Mouse (Mus musculus): ENCODE data around the gene Rpa3. TPM values are rescaled to one million over a fixed set of nuclear protein-coding genes. Genes with fewer than 3 reads are reported as not detected.

Rpa3 gene
- polyA plus RNA-seq, 1 experiment from 2014 or later: 194 TPM

DNA sequence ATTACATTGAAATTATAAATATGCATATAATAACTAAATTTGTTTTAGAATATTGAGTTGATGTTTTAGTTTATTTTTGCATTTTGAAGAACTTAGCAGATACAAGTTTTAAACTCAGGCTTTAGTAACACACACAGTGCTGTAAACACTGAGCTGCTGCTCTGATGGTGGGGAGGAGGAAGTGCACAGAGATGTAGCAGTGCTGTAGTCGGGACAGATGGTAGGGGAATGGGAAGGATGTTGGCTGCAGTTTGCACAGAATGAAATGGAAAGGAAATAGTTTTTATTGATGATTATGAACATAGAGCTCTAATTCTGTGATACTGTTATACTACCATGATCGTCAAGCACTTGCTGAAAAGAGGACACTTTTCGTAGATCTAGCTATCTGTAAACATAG lies 31.9 kb downstream of the Rpa3 start:
- DNase-seq (ENCODE audit: low spot score): no peak
- H3K9me3 ChIP-seq (ENCODE audit: control insufficient read depth, low read length): no peaks in the 10 kb centered on the region
- 90% methylated on average over 3 of the region's 3 CpGs for WGBS
- no peak overlapping the region for H3K4me2 ChIP-seq (ENCODE audit: low read depth, low read length, severe bottlenecking)
- H3K36me3 ChIP-seq (ENCODE audit: control insufficient read depth, insufficient read depth, low read length): no peaks in the 10 kb centered on the region; the same call in 1 of the 2 replicates
- no peak overlapping the region for H3K27ac ChIP-seq (ENCODE audit: low read depth, low read length)
- H3K4me1 ChIP-seq (replicated peaks; ENCODE audit: control insufficient read depth, insufficient read depth, low read length): no peaks in the 10 kb centered on the region
- H3K4me3 ChIP-seq (ENCODE audit: low read depth, low read length): no peak overlapping the region
- H3K9ac ChIP-seq (ENCODE audit: low read length): no peak overlapping the region
- no peaks in the 10 kb centered on the region for H3K27me3 ChIP-seq (ENCODE audit: control insufficient read depth, insufficient read depth, low read length)
- no peak for ATAC-seq (replicated peaks; ENCODE audit: low FRiP score)

DNA sequence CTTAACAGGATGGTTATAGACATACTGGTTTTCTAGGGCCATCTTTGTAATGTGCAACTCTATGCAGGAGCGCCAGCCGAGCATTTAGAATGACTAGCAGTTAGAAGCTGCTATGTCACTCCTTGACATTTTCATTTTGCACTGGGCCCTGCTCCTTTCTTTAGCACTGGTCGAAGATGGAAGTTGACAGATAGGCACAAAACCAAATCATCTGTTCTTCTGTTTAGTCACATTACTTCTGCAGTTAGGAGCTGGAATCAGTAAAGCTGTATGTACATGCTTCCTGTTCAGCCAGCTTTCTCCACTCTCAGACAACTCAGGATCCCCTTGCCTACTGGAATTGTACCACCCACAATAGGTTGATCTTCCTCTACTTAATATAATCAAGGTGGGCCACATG lies 48.3 kb downstream of the Rpa3 start:
- Histone ChIP-seq H3K27me3 (ENCODE audit: control insufficient read depth, insufficient read depth, low read length) (no peaks in the 10 kb centered on the region), H3K27ac (ENCODE audit: low read depth, low read length) (no peak overlapping the region), H3K36me3 (ENCODE audit: control insufficient read depth, insufficient read depth, low read length) (no peaks in the 10 kb centered on the region), H3K4me1 (replicated peaks; ENCODE audit: control insufficient read depth, insufficient read depth, low read length) (peaks cover 4% of the 10 kb centered on the region; the same call in 1 of the 2 replicates), H3K4me2 (ENCODE audit: low read depth, low read length, severe bottlenecking) (peak overlapping the region; percentile 50; the same call in 1 of the 2 replicates), H3K9me3 (ENCODE audit: control insufficient read depth, low read length) (no peaks in the 10 kb centered on the region), H3K4me3 (ENCODE audit: low read depth, low read length) (no peak overlapping the region), H3K9ac (ENCODE audit: low read length) (no peak overlapping the region)
- no peak for ATAC-seq (replicated peaks; ENCODE audit: low FRiP score)
- no peak for DNase-seq (ENCODE audit: low spot score)
- WGBS: 93% methylated on average over 3 of the region's 3 CpGs

DNA sequence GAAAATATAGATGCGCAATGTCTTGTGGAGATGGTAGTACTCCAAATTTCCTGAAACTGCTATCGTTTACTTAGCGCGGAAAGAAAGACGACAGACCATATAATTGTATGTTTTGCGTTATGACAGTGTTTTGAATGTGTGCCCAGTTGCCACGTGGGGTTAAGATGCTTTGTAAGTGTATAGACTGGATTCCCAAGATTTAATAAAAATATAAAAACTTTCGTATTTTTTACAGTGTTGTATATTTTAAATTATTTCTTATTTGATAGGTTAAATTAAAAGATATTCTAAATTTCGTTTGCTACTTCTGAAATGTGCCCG lies 49.1 kb downstream of the Rpa3 start:
- peak overlapping the region; percentile 73 for H3K4me3 ChIP-seq (ENCODE audit: low read depth, low read length)
- ATAC-seq (replicated peaks; ENCODE audit: low FRiP score) (peak; percentile 11), DNase-seq (ENCODE audit: low spot score) (no peak)
- H3K27ac ChIP-seq (ENCODE audit: low read depth, low read length): no peak overlapping the region; the same call in 1 of the 2 replicates
- H3K36me3 ChIP-seq (ENCODE audit: control insufficient read depth, insufficient read depth, low read length): no peaks in the 10 kb centered on the region
- 12% methylated on average over 10 of the region's 10 CpGs for WGBS
- H3K9me3 ChIP-seq (ENCODE audit: control insufficient read depth, low read length): no peaks in the 10 kb centered on the region
- H3K9ac ChIP-seq (ENCODE audit: low read length): peak overlapping the region; percentile 86
- H3K27me3 ChIP-seq (ENCODE audit: control insufficient read depth, insufficient read depth, low read length): no peaks in the 10 kb centered on the region
- H3K4me1 ChIP-seq (replicated peaks; ENCODE audit: control insufficient read depth, insufficient read depth, low read length): peaks cover 4% of the 10 kb centered on the region; the same call in 1 of the 2 replicates
- H3K4me2 ChIP-seq (ENCODE audit: low read depth, low read length, severe bottlenecking): peak overlapping the region; percentile 50

DNA sequence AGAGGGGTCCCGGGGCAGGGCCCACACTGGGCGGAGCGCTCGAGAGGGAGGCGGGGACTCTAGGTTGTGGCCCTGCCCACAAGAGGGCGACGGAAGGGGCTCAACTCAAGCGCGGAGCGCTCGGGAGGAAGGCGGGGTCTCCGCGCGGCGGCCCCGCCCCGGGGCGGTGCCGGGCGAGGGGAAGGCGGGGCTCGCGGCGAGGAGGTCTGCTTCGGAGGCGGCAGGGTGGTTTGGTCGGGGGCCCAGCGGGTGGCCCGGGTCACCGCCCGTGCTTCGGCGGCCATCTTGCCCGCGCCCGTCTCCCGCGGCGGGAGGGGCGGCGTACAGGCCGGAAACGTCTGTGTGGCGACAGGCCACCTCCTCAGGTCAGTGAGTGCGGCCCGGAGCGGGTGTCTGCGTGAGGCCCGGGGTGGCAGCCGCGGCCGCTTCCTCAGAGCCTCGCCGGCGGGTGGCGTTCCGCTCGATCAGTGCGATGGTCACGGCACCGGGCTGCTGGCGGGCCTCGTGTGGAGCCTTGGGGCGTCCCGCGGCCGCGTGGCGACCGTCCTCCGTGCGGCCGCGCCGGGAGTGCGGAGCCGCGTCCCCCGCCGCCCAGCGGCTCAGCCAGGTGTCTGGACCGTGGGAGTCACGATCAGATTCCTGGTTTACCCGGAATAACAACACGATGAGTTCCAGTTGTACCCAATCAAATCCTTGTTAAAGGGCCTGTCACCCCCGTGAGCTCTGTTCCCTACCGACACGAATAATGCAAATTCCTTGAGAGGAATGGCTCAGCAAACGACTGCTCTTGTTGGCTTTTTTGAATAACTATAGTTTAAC lies 49.7 kb downstream of the Rpa3 start, which contains the start of gene Mios:
TSS of gene Mios (plus strand) at position 176 of the 819 bp plus-strand sequence.
- Histone ChIP-seq H3K27ac (ENCODE audit: low read depth, low read length) (peak within 1 kb of the TSS; percentile 81), H3K9ac (ENCODE audit: low read length) (peak within 1 kb of the TSS; percentile 86), H3K27me3 (ENCODE audit: control insufficient read depth, insufficient read depth, low read length) (no peaks in the 10 kb centered on the region), H3K4me1 (replicated peaks; ENCODE audit: control insufficient read depth, insufficient read depth, low read length) (peaks cover 4% of the 10 kb centered on the region; the same call in 1 of the 2 replicates), H3K4me3 (ENCODE audit: low read depth, low read length) (peak within 1 kb of the TSS; percentile 73), H3K4me2 (ENCODE audit: low read depth, low read length, severe bottlenecking) (peak within 1 kb of the TSS; percentile 50), H3K36me3 (ENCODE audit: control insufficient read depth, insufficient read depth, low read length) (no peaks in the 10 kb centered on the region), H3K9me3 (ENCODE audit: control insufficient read depth, low read length) (no peaks in the 10 kb centered on the region)
- 1% methylated on average over 85 of the region's 90 CpGs for WGBS
- peak; percentile 98 for ATAC-seq (replicated peaks; ENCODE audit: low FRiP score)
- DNase-seq (ENCODE audit: low spot score): peak; percentile 97

Other genes starting within 250 kb of the Rpa3 start
- 0.09 TPM in 1 of 2 replicates, not detected in the other for gene Col28a1, start 66.6 kb downstream of the Rpa3 start, polyA plus RNA-seq (2014; fragmentation: Nextera tagmentation; extraction: Ambion mirVana)
- gene Mios, start 50.0 kb downstream of the Rpa3 start, polyA plus RNA-seq (2014; fragmentation: Nextera tagmentation; extraction: Ambion mirVana): 25.8 and 27.0 TPM in 2 replicates
- gene Umad1, start 115 bp upstream of the Rpa3 start, polyA plus RNA-seq (2014; fragmentation: Nextera tagmentation; extraction: Ambion mirVana): 16.9 and 18.9 TPM in 2 replicates
- gene Gm45062, start 277 bp upstream of the Rpa3 start, polyA plus RNA-seq (2014; fragmentation: Nextera tagmentation; extraction: Ambion mirVana): 13.6 and 19.1 TPM in 2 replicates